Mouse (Mus musculus) ES-E14 (cell line): ENCODE data around the gene Crybb1.

ENCODE experiments used
- CHD2 ChIP-seq: IDR thresholded peaks from 2 replicates; pipeline ENCODE4 v1.6.1; 2014; ENCODE audit warnings: mild to moderate bottlenecking, low read depth, low read length, inconsistent platforms
- HCFC1 ChIP-seq: IDR thresholded peaks from 2 replicates; pipeline ENCODE4 v1.6.1; 2012; ENCODE audit warnings: low read length, inconsistent platforms, borderline replicate concordance; ENCODE audit not compliant: insufficient read depth
- MAFK ChIP-seq: IDR thresholded peaks from 2 replicates; pipeline ENCODE4 v1.6.1; 2014; ENCODE audit warnings: mild to moderate bottlenecking, low read depth, low read length, inconsistent platforms; ENCODE audit not compliant: insufficient read depth
- ZC3H11A ChIP-seq: IDR thresholded peaks from 2 replicates; pipeline ENCODE4 v1.6.1; 2012; ENCODE audit warnings: low read depth, mild to moderate bottlenecking, inconsistent platforms, low read length, borderline replicate concordance
- ZNF384 ChIP-seq: IDR thresholded peaks from 2 replicates; pipeline ENCODE4 v1.6.1; 2012; ENCODE audit warnings: low read depth, low read length, inconsistent platforms

GRCm38 (mm10) chr5:112249106-112249505, 6.5 kb upstream of the Crybb1 start:
- TF ChIP-seq CHD2 (no peak), ZNF384 (no peak), MAFK (no peak), ZC3H11A (no peak), HCFC1 (no peak)
